Mouse (Mus musculus) gastrocnemius, adult 18-20 months (tissue): Measurements from ENCODE around the gene Cyp2t4. TPM values are rescaled to one million over a fixed set of nuclear protein-coding genes. Genes with fewer than 3 reads are reported as not detected.

ENCODE experiments used
- DNase-seq: peaks from one replicate; pipeline ENCODE4 v3.0.0; 2021; ENCODE audit warnings: low spot score
- microRNA-seq: library from miRNA; unstranded; fragments of <30 nt; microRNA quantifications from one replicate; pipeline ENCODE4 v1.2.0, GENCODE M21; 2021
- total RNA-seq, 2 experiments: library from RNA; stranded (reverse); gene quantifications; 2 replicates each; pipeline ENCODE4 v1.2.3; 2021

The Cyp2t4 gene
- total RNA-seq, 2 experiments from 2014 or later, result not detected

DNA sequence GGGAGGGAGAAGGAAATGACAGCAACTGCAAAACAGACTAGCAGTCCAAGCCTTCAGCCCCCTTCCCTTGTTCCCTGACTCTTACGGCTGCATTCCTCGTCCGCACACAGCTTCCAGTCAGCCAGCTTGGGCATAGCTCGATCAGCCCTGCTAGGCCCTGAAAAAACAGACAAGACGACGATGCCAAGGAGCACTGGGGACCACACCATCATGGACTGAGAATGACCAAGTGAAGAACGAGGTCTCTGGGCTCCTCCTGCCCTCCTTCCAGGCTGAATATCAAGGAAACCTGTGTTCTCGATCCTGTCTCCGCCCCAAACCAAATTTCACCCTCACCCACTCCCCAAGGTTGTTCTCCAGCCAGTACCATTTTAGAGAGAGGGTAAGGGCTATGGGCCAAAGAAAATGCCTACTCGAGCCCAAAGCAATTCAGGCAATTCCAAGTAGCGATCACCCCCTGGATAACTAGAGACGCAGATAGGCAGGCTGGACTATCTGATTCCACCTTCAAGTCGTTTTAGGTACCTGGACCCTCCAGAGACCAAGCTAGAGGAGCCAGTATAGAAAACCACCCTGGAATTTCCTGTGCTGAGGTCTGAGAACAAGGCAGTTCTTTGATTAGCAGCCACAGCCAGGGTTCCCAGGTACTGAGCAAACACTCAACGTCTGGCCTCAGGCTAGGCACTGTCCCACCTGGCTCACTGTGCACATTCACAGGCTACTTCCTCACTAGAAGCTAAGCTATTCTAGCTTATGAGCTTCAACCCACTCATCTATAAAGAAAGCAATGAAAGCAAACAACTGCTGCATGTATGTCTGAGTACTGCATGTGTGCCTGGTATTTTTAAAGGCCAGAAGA is 27.6 kb downstream of the Cyp2t4 start, which contains the start of the genes Gm21983 and Mia:
Gm21983 (minus strand) TSS at position 250 of the 859 bp plus-strand sequence.
Mia (minus strand) TSS at position 321 of the 859 bp plus-strand sequence.
- no peak for DNase-seq

DNA sequence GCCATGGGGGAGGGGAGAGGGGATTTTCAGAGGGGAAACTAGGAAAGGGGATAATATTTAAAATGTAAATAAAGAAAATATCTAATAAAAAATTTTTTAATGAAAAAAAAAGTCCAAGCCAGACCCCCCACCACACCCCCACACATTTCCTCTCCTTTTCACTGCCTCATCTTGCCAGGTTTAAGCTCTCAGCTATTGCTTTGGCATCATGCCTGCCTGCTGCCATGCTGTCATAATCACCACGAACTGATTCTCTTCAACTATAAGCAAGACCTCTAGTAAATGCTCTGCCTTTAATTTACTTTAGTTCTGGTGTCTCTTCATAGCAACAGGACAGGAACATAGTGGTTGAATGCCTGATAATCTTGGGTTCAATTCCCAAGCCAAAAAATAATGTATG is 29.0 kb downstream of the Cyp2t4 start:
- DNase-seq, result no peak

DNA sequence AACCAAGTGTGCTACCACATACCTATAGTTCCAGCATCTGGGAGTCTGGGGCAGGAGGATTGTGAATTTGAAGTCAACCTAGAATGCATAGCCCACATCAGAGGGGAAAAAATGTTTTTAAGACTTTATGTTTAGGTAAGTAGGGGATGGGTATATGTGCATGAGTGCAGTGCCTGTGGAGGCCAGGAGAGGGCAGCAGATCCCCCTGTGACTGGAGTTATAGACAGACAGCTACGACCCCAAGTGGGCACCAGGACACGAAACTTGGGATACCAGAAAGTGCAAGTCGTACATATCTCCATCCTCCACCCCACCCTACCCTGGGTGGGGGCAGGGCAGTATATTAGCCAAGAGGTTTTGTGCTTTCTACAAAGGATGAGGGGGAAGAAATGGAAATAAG is 31.4 kb downstream of the Cyp2t4 start:
- no peak for DNase-seq

DNA sequence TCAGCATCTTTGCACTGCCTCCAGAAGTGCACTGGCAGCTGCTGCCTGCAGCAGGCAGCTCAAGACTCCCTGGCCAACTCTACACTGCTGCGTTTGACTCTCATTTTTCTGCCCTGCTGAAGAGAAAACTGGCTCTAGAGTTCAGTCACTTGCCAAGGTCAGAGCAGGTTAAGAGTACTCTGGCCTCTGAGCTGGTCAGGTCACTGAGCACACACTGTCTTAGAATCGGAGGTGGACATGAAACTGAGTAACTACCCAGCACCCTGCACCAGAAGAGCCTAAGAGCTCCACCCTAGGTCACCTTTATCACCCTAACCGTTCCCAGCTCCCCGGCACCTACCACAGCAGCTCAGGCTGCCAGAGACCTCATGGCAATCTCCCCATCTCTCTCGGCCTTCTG is 32.5 kb downstream of the Cyp2t4 start:
- no peak for DNase-seq

DNA sequence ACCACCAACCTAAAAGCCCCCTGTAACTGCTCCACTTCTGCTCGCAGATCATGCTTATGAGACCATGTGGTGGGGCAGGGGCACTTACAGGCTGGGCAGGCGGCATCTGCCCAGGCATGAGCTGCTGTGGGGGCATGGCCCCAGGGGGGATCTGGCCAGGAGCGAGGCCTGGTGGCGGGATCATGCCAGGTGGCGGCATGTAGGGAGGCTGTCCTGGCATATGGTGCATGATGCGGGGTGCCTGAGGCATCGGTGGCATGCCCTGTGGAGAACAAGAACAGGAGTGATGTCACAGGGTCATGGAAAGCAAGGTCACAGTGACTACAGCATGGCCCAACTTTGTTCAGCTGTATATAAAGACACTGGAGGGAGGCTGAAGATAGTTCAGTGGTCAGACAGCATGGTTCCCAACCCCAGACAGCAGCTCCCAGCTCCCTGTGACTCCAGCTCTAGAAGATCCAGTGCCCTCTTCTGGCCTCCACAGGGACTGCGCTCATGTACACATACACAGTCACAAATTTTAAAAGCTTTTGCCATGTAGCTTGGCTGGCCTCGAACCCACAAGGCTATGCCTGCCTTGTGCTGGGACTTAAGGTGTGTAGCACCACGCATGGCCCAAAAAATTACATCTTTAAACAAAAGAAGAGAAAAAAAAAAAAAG is 35.9 kb downstream of the Cyp2t4 start:
- DNase-seq, result no peak

DNA sequence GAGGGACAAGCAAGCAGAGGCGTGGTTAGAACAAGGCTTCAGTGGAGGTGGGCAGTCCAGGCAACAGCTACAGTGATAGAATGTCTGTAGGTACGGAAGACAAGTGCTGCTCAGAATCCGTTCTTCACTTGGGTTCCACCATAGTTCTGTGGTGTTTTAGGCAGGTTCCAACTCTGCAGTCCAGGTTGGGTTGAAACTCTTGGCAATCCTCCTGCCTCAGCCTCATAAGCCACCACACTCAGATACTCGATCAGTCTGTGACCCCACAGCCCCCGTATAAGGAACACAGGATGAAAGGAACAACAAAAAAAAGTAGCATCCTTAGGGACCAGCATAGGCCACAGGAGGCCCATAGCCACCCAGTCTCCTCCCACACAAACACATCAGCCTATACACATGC is 38.9 kb downstream of the Cyp2t4 start:
- no peak for DNase-seq

DNA sequence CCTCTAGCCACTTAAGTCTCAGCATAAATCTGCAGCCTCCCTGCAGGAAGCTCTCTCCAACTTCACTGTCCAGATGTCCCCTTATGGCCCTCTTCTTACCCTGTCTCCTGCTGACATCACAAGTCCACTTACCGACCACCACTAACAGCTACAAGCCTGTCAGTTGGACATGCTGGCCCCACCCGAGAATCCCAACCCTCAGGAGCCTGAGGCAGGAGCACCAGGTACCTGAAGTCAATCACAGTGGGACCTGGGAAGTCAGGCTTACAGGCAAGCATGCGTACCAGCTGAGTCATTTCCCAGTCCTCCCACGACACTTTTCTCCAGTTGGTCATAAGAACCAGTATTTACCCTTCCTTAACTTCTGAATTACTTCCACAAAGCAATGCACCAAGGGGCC is 40.2 kb downstream of the Cyp2t4 start:
- no peak for DNase-seq

DNA sequence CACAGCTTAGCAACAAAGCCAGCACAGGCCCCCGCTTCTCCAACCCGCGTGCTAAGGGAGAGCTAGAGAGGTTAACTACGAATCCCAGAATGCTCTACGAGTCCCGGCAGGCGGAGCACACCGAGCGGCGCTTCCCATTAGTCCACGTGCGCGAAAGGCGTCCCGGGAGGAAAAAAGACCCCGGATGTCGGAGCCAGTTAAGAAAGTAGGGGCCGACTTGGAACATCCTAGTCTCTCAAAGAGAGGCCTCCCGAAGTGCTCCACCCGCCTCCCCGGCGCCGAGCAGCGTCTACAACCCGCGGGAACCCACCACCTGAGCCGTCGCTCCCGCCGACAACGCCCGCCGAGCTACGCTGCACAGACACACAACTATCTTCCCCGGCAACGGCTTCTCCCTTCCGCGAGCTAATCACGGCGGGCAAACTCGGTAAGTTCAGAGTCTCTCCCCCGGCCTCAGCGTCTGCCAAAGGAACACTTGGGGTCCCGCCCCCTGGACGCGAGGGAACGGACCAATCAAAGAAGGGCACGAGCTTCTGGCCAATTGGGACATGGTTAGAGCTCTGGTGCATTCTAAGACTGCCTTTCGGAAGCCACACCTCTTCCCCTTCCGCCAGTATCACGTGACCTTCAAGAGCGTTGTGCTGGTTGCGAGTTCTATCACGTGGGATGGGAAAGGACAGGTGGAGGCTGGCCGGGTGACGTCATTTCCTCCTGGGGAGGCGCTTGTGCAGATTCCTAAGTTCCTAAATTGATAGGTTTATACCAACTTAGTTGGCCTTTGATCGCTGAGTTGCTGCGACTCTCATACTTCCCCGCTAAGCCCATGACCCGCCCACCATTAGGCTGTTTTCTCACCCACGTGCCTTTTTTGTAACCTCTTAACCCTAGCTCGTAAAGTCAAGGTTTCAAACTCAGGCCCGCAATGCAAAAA is 42.4 kb downstream of the Cyp2t4 start, which contains the start of the genes BC024978 and Snrpa:
BC024978 (plus strand) TSS at position 101 of the 931 bp plus-strand sequence.
Snrpa (minus strand) TSS at position 591 of the 931 bp plus-strand sequence.
- peak; percentile 98 for DNase-seq

DNA sequence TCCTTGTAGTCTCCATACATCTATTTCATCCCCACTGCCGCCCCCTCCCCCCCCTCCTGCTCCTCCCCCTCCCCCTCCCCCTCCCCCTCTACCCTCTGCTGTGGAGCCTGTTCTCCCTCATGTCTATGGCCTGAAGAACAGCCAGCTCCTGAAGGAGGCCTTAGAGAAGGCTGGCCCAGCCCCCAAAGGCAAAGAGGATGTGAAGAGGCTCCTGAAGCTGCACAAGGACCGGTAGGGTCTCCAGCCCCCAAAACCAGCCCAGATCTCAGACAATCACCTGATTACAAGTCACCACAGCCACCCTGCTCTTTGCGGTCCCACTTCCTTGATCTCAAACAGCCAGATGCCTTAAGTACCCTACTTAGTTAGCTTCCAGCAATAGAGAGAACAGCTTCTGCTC is 43.6 kb downstream of the Cyp2t4 start:
- no peak for DNase-seq

DNA sequence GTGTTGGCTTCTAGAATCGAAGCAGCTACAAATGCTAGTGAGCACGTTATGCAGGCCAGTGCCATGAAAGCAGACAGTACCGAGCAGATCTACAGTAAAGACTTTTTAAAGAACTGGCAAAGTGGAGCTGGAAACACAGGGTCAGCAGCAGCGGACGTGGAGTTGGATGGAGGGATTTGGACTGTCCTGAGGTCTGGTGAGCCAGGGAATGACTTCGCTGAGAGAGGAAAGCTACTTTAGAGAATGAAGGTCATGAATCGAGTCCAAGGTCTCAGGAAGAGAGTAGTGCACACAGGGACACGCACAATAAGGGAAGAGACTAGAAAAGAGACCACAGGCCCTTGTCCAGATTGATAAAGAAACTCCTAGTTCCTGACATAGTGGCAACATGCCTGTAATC is 44.1 kb downstream of the Cyp2t4 start:
- DNase-seq, result no peak

DNA sequence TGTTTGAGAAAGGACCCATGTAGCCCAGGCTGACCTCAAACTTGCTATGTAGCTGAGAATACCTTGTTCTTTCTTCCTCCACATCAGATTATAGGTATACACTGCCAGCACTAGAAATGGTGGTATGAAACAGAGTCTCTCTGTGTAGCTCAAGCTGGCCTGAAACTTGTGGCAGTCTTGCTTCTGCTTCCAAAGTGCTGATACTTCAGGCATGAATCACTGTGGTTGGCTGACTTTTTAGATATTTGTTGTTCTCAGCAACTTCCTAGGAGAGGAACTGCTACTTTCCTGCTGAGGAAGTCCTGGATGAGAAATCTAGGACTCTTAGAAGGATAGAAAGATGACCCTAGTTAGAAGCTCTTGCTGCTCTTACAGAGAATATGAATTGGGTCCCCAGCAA is 44.8 kb downstream of the Cyp2t4 start:
- DNase-seq, result no peak

DNA sequence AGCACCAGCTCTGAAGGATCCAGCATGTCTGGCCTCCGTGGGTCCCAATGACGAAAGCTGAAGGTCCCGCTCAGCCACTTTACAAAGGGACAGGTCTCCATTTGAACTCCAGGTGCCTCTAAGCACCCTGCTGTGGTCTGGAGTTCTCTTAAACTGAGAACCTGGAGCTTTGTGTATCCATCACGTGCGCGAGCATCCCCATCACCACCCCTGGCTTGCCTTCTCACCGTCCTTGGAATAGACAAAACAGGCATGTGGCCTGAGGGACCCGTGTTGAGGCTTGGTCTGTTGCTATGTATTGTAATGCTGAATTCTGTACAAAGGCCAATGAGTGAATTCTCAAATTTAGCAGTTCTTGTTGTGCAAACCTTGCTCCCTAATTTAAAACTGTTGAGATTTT is 45.3 kb downstream of the Cyp2t4 start:
- no peak for DNase-seq

DNA sequence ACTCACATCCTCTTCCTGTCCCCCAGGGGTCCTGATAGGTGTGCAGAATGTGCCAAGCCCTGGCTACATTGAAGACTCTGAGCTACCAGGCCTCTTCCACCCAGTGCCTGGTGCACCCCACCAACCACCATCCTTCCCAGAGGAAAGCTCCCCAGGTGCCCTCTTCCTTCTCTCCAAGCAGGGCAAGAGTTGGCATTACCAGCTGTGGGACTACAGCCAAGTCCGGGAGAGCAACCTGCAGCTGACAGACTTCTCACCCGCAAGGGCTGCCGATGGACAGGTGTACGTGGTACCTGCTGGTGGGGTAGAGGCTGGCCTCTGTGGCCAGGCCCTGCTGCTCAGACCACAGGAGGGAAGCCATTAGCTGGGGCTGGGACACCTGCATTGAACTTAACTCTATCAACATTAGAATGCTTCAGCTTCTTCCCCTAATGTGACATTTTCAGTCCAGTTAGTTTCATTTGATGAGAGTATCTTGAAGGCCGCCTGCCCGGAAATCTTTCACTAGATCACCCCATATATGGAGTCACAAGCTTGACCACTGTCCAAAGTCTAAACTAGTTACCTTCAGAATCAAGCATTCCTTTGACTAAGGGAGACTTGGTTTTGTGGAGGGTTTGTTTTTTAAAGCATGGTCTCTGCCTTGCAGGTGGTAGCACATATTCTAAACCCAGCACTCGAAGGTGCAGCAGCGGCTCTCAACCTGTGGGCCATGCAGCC is 50.4 kb downstream of the Cyp2t4 start:
- no peak for DNase-seq

Small RNAs within 50 kb of the gene (microRNA-seq; reads per million reads assigned to microRNA genes)
- 1.7 reads per million for gene Mir1191
- gene Mir3101, result not detected

Other genes with a start within 250 kb of the Cyp2t4 start
- not detected for gene Cyp2a22, start 214.3 kb upstream of the Cyp2t4 start, total RNA-seq
- under 1 TPM; 0.09 to 0.26 TPM for gene Cyp2a12, start 124.6 kb upstream of the Cyp2t4 start, total RNA-seq
- 1 to 10 TPM; 1.5 to 1.9 TPM for gene Cyp2f2, start 33.8 kb upstream of the Cyp2t4 start, total RNA-seq
- gene Egln2, start 13.1 kb downstream of the Cyp2t4 start, total RNA-seq, result 100 to 1,000 TPM; 107 to 108 TPM
- 1 to 10 TPM; 6.0 to 6.1 TPM for gene Rab4b, start 25.2 kb downstream of the Cyp2t4 start, total RNA-seq
- under 1 TPM in 1 of 2 experiments, not detected in 1; 0.21 TPM for gene Gm21983, start 27.4 kb downstream of the Cyp2t4 start, total RNA-seq
- not detected for gene Mia, start 27.4 kb downstream of the Cyp2t4 start, total RNA-seq
- gene BC024978, start 42.1 kb downstream of the Cyp2t4 start, total RNA-seq, result 10 to 100 TPM; 14.3 to 14.6 TPM
- 10 to 100 TPM; 27.5 to 33.0 TPM for gene Snrpa, start 42.6 kb downstream of the Cyp2t4 start, total RNA-seq
- gene Itpkc, start 74.9 kb downstream of the Cyp2t4 start, total RNA-seq, result 1 to 10 TPM; 3.8 to 4.2 TPM
- gene Coq8b, start 79.3 kb downstream of the Cyp2t4 start, total RNA-seq, result 1 to 10 TPM; 2.6 to 2.9 TPM
- gene Numbl, start 104.7 kb downstream of the Cyp2t4 start, total RNA-seq, result 1 to 10 TPM; 2.2 to 2.8 TPM
- gene Ltbp4, start 184.0 kb downstream of the Cyp2t4 start, total RNA-seq, result 10 to 100 TPM; 55.8 to 66.9 TPM
- gene Shkbp1, start 202.3 kb downstream of the Cyp2t4 start, total RNA-seq, result 1 to 10 TPM; 2.2 to 3.0 TPM
- gene Gm20479, start 203.7 kb downstream of the Cyp2t4 start, total RNA-seq, result under 1 TPM in 1 of 2 experiments, not detected in 1; 0.57 TPM